Mouse (Mus musculus): ENCODE measurements around the gene Nckap1l. TPM values are rescaled to one million over a fixed set of nuclear protein-coding genes. Genes with fewer than 3 reads are reported as not detected.

The Nckap1l gene
- polyA plus RNA-seq, 2 experiments, result 3.9 to 4.5 TPM

DNA sequence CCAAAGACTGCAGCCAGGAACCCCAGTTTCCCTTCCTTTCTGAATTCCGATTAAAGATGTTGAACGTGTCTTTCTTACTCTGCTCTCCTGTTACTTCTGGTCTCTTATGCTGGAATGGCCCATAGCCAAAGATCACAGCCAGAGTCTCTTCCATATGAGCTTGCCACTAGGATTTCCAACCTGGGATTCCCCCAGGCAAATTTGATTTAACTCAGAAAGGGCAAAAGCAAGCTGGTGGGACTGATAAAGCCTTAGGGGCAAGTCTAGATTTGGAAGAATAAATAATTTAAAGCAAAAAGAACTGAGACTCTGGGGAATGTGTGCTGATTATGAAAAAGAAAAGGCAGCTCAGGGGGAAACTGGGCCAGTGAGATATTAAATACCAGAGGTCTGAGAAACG, 31.5 kb downstream of the Nckap1l start:
- DNase-seq (ENCODE audit: low spot score) (no peak), ATAC-seq (ENCODE audit: low FRiP score, low read depth) (no peak)
- H3K4me2 ChIP-seq (replicated peaks; ENCODE audit: low read depth, low read length, severe bottlenecking), result no peak overlapping the region
- H3K9me3 ChIP-seq (ENCODE audit: control insufficient read depth, low read length), result no peaks in the 10 kb centered on the region
- H3K36me3 ChIP-seq (ENCODE audit: control insufficient read depth, insufficient read depth, low read length), result no peaks in the 10 kb centered on the region
- H3K27ac ChIP-seq (replicated peaks; ENCODE audit: low read depth, low read length), result no peak overlapping the region
- H3K4me3 ChIP-seq (replicated peaks; ENCODE audit: low read length), result no peak overlapping the region
- no peak overlapping the region for H3K9ac ChIP-seq (ENCODE audit: low read depth, low read length, severe bottlenecking)
- H3K27me3 ChIP-seq (ENCODE audit: control insufficient read depth, insufficient read depth, low read length), result no peaks in the 10 kb centered on the region
- WGBS, result 39% methylated on average over 3 of the region's 3 CpGs
- peaks cover 5% of the 10 kb centered on the region; the same call in 1 of the 2 replicates for H3K4me1 ChIP-seq (ENCODE audit: control insufficient read depth, insufficient read depth, low read length)
- TF ChIP-seq POLR2A (IDR thresholded peaks at IDR 0.05; ENCODE audit: borderline replicate concordance, extremely low read depth, insufficient read depth, insufficient read length), result no peak

DNA sequence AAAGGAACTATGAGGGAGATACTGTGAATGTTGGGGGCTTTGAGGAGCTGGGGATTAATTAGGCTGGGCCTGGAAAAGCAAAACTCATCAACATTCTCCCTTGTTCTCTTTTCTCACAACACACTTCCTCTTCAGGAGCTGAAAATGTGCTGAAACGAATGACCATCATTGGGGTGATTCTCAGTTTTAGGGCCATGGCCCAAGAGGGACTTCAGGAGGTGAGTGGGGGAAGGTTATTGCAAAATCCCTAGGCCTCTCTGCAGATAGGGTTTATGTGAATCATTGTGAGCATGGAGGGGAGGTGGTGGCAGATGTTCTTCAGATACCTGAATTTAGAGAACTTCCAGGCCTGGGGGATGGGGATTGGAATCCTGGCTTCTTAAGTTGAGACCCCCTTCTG, 33.1 kb downstream of the Nckap1l start:
- no peaks in the 10 kb centered on the region for H3K27me3 ChIP-seq (ENCODE audit: control insufficient read depth, insufficient read depth, low read length)
- H3K4me3 ChIP-seq (replicated peaks; ENCODE audit: low read length), result no peak overlapping the region
- DNase-seq (ENCODE audit: low spot score) (no peak), ATAC-seq (ENCODE audit: low FRiP score, low read depth) (no peak)
- 36% methylated on average over 1 of the region's 1 CpGs for WGBS
- TF ChIP-seq POLR2A (IDR thresholded peaks at IDR 0.05; ENCODE audit: borderline replicate concordance, extremely low read depth, insufficient read depth, insufficient read length), result no peak
- H3K9me3 ChIP-seq (ENCODE audit: control insufficient read depth, low read length), result no peaks in the 10 kb centered on the region
- H3K27ac ChIP-seq (replicated peaks; ENCODE audit: low read depth, low read length), result no peak overlapping the region
- H3K9ac ChIP-seq (ENCODE audit: low read depth, low read length, severe bottlenecking), result no peak overlapping the region
- H3K4me1 ChIP-seq (ENCODE audit: control insufficient read depth, insufficient read depth, low read length), result peaks cover 5% of the 10 kb centered on the region; the same call in 1 of the 2 replicates
- H3K36me3 ChIP-seq (ENCODE audit: control insufficient read depth, insufficient read depth, low read length), result no peaks in the 10 kb centered on the region
- H3K4me2 ChIP-seq (replicated peaks; ENCODE audit: low read depth, low read length, severe bottlenecking), result no peak overlapping the region

DNA sequence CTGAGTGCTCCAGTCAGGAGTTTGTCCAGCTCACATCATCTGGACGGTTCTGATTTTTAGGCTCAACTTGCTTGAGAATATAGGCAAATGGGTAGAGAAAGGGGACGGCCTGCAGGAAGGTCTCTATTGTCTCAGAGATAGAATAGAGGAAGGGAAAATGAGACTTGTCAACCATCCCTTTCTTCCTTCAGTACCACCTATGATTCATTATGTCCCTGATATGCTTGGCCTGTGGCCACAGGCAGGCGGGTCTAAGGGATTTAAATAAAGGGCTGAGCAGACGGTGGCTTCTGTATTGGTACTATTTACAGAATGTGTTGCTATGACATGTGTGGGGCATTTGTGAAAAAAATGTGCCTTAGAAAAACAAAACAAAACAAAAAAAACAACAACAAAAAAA, 34.7 kb downstream of the Nckap1l start:
- H3K36me3 ChIP-seq (ENCODE audit: control insufficient read depth, insufficient read depth, low read length), result no peaks in the 10 kb centered on the region
- no peak for TF ChIP-seq POLR2A (IDR thresholded peaks at IDR 0.05; ENCODE audit: borderline replicate concordance, extremely low read depth, insufficient read depth, insufficient read length)
- ATAC-seq (ENCODE audit: low FRiP score, low read depth) (no peak), DNase-seq (ENCODE audit: low spot score) (no peak)
- no peak overlapping the region for H3K4me2 ChIP-seq (replicated peaks; ENCODE audit: low read depth, low read length, severe bottlenecking)
- no peak overlapping the region for H3K4me3 ChIP-seq (replicated peaks; ENCODE audit: low read length)
- H3K9ac ChIP-seq (ENCODE audit: low read depth, low read length, severe bottlenecking), result no peak overlapping the region
- 60% methylated on average over 4 of the region's 4 CpGs for WGBS
- no peaks in the 10 kb centered on the region for H3K27me3 ChIP-seq (ENCODE audit: control insufficient read depth, insufficient read depth, low read length)
- H3K4me1 ChIP-seq (ENCODE audit: control insufficient read depth, insufficient read depth, low read length), result peaks cover 5% of the 10 kb centered on the region; the same call in 1 of the 2 replicates
- H3K9me3 ChIP-seq (ENCODE audit: control insufficient read depth, low read length), result no peaks in the 10 kb centered on the region
- no peak overlapping the region for H3K27ac ChIP-seq (replicated peaks; ENCODE audit: low read depth, low read length)

DNA sequence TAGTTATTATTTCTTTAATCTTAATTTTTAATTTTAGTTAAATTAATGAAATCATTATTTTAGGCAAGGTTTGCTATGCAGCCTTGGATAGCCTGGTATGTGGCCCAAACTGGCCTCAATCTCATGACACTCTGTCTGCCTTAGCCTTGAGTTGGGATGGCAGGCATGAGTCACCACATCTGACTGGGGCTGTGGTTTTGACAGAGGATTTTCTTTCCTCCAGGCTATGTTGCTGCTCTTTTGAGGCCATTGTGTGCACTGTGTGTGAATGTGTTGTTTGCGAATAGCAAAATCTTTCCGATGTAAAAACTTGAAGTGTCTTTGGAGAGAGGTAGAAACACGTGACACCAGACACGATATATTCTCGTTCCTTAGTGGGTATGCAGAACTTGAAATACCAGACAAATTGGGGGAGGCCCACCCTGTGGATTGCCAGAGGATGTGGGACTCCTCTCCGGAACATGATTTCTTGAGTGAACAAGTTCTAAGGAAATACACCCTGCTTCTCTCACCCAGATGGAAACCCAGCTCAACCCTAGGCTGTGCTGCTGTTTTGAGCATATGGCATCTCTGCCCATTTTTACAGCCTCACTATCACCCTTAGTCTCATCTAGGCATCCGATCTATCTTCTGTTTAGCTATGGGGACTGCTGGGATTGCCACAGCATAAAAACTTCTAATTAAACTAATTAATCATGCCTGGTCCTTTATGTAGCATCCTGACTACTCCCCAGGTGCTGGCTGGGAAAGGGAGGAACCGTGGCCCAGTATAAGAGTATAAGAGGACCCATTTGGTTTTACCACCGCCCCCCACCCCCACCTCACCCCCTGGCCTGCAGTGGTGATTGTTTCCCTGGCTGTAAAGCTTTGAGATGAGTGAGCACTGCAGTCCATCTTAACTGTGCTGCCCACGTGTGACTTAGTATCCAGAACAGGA, 42.9 kb downstream of the Nckap1l start:
- Histone ChIP-seq H3K27me3 (ENCODE audit: control insufficient read depth, insufficient read depth, low read length) (no peaks in the 10 kb centered on the region), H3K36me3 (ENCODE audit: control insufficient read depth, insufficient read depth, low read length) (no peaks in the 10 kb centered on the region), H3K9me3 (ENCODE audit: control insufficient read depth, low read length) (no peaks in the 10 kb centered on the region), H3K27ac (replicated peaks; ENCODE audit: low read depth, low read length) (no peak overlapping the region), H3K4me2 (replicated peaks; ENCODE audit: low read depth, low read length, severe bottlenecking) (no peak overlapping the region), H3K9ac (ENCODE audit: low read depth, low read length, severe bottlenecking) (no peak overlapping the region), H3K4me1 (ENCODE audit: control insufficient read depth, insufficient read depth, low read length) (peaks cover 4% of the 10 kb centered on the region; the same call in 1 of the 2 replicates), H3K4me3 (replicated peaks; ENCODE audit: low read length) (no peak overlapping the region)
- ATAC-seq (ENCODE audit: low FRiP score, low read depth) (no peak), DNase-seq (ENCODE audit: low spot score) (no peak)
- WGBS, result 65% methylated on average over 10 of the region's 10 CpGs
- no peak for TF ChIP-seq POLR2A (IDR thresholded peaks at IDR 0.05; ENCODE audit: borderline replicate concordance, extremely low read depth, insufficient read depth, insufficient read length)

DNA sequence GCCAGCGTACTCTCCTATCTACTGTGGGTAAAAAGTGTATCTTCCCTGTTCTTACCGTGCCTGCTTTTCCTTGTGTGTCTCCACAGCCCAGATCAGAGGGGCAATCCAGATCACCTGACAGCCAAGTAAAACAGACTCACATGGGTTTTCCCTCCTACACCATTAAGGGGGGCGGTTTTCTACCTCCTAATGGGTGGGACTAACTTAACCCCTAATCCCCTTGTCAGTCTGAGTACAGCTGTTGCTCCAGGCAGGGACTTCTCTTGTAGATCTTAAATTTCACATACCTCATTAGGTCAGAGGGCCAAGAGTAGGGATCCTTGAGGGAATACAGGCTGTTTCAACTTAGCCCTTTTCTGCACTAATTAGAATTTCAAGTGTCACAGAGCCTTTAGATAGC, 44.6 kb downstream of the Nckap1l start:
- ATAC-seq (ENCODE audit: low FRiP score, low read depth), result 0 out of 2 replicates have a peak, but pooled peaks have one; percentile 23
- H3K9me3 ChIP-seq (ENCODE audit: control insufficient read depth, low read length), result no peaks in the 10 kb centered on the region
- peaks cover 9% of the 10 kb centered on the region; the same call in 1 of the 2 replicates for H3K4me1 ChIP-seq (ENCODE audit: control insufficient read depth, insufficient read depth, low read length)
- no peak overlapping the region for H3K4me3 ChIP-seq (replicated peaks; ENCODE audit: low read length)
- no peaks in the 10 kb centered on the region for H3K27me3 ChIP-seq (ENCODE audit: control insufficient read depth, insufficient read depth, low read length)
- 24% methylated on average over 3 of the region's 3 CpGs for WGBS
- TF ChIP-seq POLR2A (IDR thresholded peaks at IDR 0.05; ENCODE audit: borderline replicate concordance, extremely low read depth, insufficient read depth, insufficient read length), result no peak
- no peak overlapping the region for H3K4me2 ChIP-seq (replicated peaks; ENCODE audit: low read depth, low read length, severe bottlenecking)
- no peak for DNase-seq (ENCODE audit: low spot score)
- no peak overlapping the region for H3K27ac ChIP-seq (replicated peaks; ENCODE audit: low read depth, low read length)
- no peaks in the 10 kb centered on the region for H3K36me3 ChIP-seq (ENCODE audit: control insufficient read depth, insufficient read depth, low read length)
- H3K9ac ChIP-seq (ENCODE audit: low read depth, low read length, severe bottlenecking), result no peak overlapping the region

Data from limb, embryonic 14.5 days (tissue).